Mouse (Mus musculus): ENCODE measurements around the gene Ifitm2. TPM values are rescaled to one million over a fixed set of nuclear protein-coding genes. Genes with fewer than 3 reads are reported as not detected.

Gene Ifitm2
- polyA plus RNA-seq (2017; shearing (Covaris generic)): 10.5 TPM

DNA sequence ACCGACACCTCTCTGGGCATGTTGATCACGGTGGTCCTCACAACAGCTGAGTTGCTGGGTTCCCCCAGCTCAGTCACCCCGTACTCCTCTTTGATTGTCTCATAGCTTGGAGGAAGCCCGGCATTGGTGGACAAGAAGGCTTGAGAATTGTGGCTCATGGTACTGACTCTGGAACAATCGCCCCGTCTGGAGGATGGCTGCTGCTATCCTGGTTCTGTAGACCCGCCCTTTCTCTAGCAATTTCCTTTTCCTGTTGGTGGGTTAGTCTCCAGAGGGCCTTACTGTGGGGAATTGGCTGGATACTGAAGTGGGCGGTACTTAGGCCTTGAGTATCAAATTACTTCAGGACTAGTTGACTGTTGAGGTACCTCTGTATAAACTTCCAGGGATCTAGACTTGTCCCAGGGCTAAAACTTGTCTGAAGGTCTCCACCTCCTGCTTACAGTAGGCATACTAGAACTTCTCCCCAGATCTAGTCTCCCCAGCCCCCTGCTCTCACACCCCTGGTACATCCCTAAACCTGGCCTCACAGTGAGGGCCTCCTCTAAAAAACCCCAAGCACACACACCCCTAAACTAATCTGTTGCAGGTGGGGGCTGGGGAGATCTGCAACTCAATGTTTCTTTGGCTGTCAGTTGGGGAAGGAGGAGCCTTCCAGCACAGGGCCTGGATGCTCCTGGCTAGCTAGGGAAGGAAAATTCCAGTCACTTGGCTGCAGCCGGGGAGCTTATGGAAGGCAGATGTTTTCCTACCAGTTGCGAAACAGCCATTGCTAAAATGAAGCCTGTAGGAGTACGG is at the start of gene Ifitm2, which contains the start of gene Gm45717:
Ifitm2 (minus strand) TSS at position 230 of the 798 bp plus-strand sequence.
Gm45717 (minus strand) TSS at position 180 of the 798 bp plus-strand sequence.

DNA sequence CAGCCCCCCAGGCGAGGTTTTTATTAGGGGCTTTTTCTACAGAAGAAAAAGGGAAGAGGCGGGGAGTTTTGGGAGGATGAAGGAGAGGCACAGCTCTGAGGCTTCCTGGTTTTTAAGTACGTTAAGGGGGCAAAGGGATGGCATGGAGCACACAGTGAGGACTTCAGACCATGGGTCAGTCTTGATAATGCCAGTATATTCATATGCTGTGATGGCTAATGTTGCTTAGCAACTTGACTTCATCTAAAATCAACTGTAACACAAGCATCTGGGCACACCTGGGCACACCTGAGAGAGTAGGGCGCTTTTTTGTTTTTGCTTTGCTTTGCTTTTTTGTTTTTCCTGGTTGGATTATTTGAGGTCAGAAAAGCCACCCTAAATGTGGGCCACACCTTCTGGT is 11.1 kb upstream of the Ifitm2 start, which contains the start of gene Ifitm1:
Ifitm1 (plus strand) TSS at position 301 of the 400 bp plus-strand sequence.

DNA sequence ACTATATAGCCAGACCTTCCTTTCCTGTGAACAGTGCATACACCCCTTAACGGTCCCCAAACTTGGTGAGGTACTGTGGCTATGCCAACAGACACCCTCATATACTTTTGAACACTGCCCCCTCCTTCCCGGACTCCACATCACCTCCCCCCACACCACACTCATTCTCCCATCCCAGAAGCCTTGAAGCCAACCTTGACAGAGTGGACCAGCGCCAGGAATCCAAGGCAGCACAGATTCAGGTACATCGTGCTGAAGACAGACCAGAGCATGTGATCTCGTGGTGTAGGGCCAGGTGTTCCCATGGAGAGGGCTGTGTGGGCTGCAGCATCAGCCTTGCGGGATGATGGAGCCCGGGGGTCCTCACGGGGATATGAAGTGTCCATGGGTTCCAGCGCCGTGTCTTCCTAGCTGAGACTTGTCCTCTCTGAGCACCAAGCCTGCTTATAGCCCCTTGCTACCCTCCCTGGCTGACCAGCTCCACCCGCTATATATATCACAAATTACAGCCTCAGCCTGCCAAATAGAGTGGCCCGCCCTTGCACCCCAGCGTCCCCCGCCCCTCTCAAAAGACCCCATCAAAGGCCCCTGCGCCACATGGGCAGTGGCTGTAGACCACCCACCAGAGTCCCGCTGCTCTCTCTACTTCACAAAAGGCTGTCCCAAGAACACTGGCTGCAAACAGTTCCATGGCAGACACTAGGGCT is 5.8 kb downstream of the Ifitm2 start, which contains the start of gene Ifitm5:
Ifitm5 (minus strand) TSS at position 468 of the 707 bp plus-strand sequence.

DNA sequence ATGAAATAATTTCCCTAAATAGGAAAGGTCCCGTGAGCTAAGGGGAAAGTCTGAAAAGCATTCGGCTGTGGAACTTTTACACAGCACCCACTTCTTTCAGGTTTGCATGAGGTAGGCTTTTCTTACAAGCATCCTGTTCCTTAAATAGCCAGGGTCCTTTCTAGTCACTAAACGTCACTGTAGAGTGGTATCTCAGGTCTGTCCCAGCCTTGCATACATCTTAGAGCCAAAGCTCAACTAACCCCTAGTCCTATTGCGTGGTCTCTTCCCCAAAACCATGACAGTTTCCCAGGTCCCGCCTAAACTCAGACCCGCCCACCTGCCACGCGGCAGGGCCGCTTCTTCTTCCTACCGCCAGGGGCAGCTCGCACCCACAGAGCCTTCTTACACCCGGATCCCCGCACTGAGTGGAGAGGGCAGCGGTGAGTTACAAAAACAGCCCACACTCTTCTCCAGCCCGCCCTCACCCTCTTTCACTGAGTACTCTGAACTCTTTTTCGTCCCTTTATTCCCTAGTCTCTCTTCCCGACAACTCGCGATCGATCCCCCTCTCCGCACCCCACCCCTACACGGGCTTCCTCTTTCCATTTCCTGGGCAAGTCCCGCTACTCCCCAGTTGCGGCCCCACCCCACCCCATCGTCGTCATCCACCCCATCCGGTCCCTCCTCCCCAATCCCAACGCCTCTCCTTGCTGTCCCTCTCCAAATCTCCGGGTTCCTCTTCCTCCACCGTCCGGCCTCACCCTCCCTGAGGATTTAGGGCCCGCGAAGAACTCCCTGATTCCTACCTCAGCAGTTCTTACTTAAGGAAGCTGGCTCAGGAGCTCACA is 14.3 kb downstream of the Ifitm2 start, which contains the start of gene Pgghg:
Pgghg (plus strand) TSS at position 170 of the 830 bp plus-strand sequence.

DNA sequence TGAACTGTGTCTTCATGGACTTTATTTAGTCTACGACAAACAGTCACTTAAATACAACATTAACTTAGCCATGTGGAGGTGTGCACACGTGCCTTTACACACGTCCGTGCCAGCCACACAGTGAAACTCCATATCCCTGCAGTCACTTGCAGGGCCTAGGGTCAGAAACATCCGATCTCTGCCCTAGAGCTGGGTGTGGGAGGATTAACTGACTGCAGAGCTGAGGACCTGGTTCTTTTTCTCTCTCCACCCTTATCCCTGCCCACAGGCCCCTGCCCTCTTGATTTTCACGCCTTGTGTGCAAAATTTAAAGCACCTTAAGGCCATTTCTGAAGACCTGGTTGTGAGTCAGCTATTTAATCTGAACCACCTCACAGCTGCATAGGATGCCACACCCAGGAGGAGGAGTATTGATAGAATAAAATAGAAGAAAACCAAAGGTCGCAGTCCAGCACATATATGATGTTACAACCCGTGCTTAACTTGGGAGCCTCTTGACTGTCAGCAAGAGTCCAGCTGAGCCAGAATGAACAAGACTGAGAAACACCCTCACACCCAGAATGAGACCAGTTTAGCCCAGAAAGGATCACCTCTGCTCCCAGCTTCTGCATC is 35.3 kb downstream of the Ifitm2 start, which contains the start of gene Nlrp6:
Nlrp6 (plus strand) TSS at position 485 of the 612 bp plus-strand sequence.

Other genes with a start within 250 kb of the Ifitm2 start
- 0.31 TPM for gene Cyp2e1, start 192.2 kb downstream of the Ifitm2 start, polyA plus RNA-seq (2017; shearing (Covaris generic))
- not detected for gene Syce1, start 168.1 kb downstream of the Ifitm2 start, polyA plus RNA-seq (2017; shearing (Covaris generic))
- gene Zfp941, start 133.8 kb downstream of the Ifitm2 start, polyA plus RNA-seq (2017; shearing (Covaris generic)): 0.71 TPM
- gene Urah, start 121.0 kb downstream of the Ifitm2 start, polyA plus RNA-seq (2017; shearing (Covaris generic)): not detected
- not detected for gene Scgb1c1, start 110.4 kb downstream of the Ifitm2 start, polyA plus RNA-seq (2017; shearing (Covaris generic))
- gene Odf3, start 108.2 kb downstream of the Ifitm2 start, polyA plus RNA-seq (2017; shearing (Covaris generic)): not detected
- not detected for gene Gm45785, start 99.7 kb downstream of the Ifitm2 start, polyA plus RNA-seq (2017; shearing (Covaris generic))
- gene Ric8a, start 99.0 kb downstream of the Ifitm2 start, polyA plus RNA-seq (2017; shearing (Covaris generic)): 88.6 TPM
- gene Bet1l, start 98.4 kb downstream of the Ifitm2 start, polyA plus RNA-seq (2017; shearing (Covaris generic)): 42.5 TPM
- 134 TPM for gene Psmd13, start 74.0 kb downstream of the Ifitm2 start, polyA plus RNA-seq (2017; shearing (Covaris generic))
- 5.5 TPM for gene Sirt3, start 73.7 kb downstream of the Ifitm2 start, polyA plus RNA-seq (2017; shearing (Covaris generic))
- not detected for gene Cox8b, start 55.5 kb downstream of the Ifitm2 start, polyA plus RNA-seq (2017; shearing (Covaris generic))
- gene Nlrp6, start 35.1 kb downstream of the Ifitm2 start, polyA plus RNA-seq (2017; shearing (Covaris generic)): not detected
- gene Pgghg, start 14.6 kb downstream of the Ifitm2 start, polyA plus RNA-seq (2017; shearing (Covaris generic)): 10.8 TPM
- not detected for gene Ifitm5, start 5.7 kb downstream of the Ifitm2 start, polyA plus RNA-seq (2017; shearing (Covaris generic))
- gene Gm45717, start 50 bp downstream of the Ifitm2 start, polyA plus RNA-seq (2017; shearing (Covaris generic)): not detected
- 2.8 TPM for gene Ifitm1, start 11.2 kb upstream of the Ifitm2 start, polyA plus RNA-seq (2017; shearing (Covaris generic))
- gene Ifitm3, start 54.8 kb upstream of the Ifitm2 start, polyA plus RNA-seq (2017; shearing (Covaris generic)): 8.0 TPM
- gene Ifitm6, start 61.9 kb upstream of the Ifitm2 start, polyA plus RNA-seq (2017; shearing (Covaris generic)): not detected
- gene Gm17387, start 73.1 kb upstream of the Ifitm2 start, polyA plus RNA-seq (2017; shearing (Covaris generic)): not detected
- gene B4galnt4, start 105.1 kb upstream of the Ifitm2 start, polyA plus RNA-seq (2017; shearing (Covaris generic)): 25.8 TPM
- 147 TPM for gene Pkp3, start 122.2 kb upstream of the Ifitm2 start, polyA plus RNA-seq (2017; shearing (Covaris generic))
- 71.4 TPM for gene Sigirr, start 144.6 kb upstream of the Ifitm2 start, polyA plus RNA-seq (2017; shearing (Covaris generic))
- not detected for gene Ano9, start 161.8 kb upstream of the Ifitm2 start, polyA plus RNA-seq (2017; shearing (Covaris generic))
- gene Ptdss2, start 166.4 kb upstream of the Ifitm2 start, polyA plus RNA-seq (2017; shearing (Covaris generic)): 6.9 TPM
- gene Rnh1, start 216.9 kb upstream of the Ifitm2 start, polyA plus RNA-seq (2017; shearing (Covaris generic)): 79.7 TPM
- 22.4 TPM for gene Hras, start 238.0 kb upstream of the Ifitm2 start, polyA plus RNA-seq (2017; shearing (Covaris generic))
- gene Lrrc56, start 238.2 kb upstream of the Ifitm2 start, polyA plus RNA-seq (2017; shearing (Covaris generic)): 1.9 TPM